Mouse (Mus musculus) kidney, adult 18-20 months (tissue): ENCODE results near the gene Sphk1.

Source experiments
- DNase-seq: peaks from one replicate; pipeline ENCODE4 v3.0.0; 2021

Sphk1 gene

GRCm38 (mm10) chr11:116511301-116511868 lies 19.3 kb upstream of the Sphk1 start:
- no peak for DNase-seq

- DNase-seq, result no peak
Observed at GRCm38 (mm10) chr11:116512154-116512553, 18.6 kb upstream of the Sphk1 start.

- DNase-seq, result no peak
Observed at GRCm38 (mm10) chr11:116512987-116513386, 17.7 kb upstream of the Sphk1 start.

- no peak for DNase-seq
Observed at GRCm38 (mm10) chr11:116513531-116514038, 17.1 kb upstream of the Sphk1 start.

GRCm38 (mm10) chr11:116515330-116516020 lies 15.2 kb upstream of the Sphk1 start:
- peak; percentile 34 for DNase-seq

- no peak for DNase-seq
Observed at GRCm38 (mm10) chr11:116518482-116518881, 12.2 kb upstream of the Sphk1 start.

- DNase-seq, result no peak
Observed at GRCm38 (mm10) chr11:116521143-116521542, 9.6 kb upstream of the Sphk1 start.

GRCm38 (mm10) chr11:116522046-116522445 lies 8.7 kb upstream of the Sphk1 start:
- DNase-seq, result no peak

- DNase-seq, result peak; percentile 34
Observed at GRCm38 (mm10) chr11:116522886-116523698, 7.6 kb upstream of the Sphk1 start.

GRCm38 (mm10) chr11:116523699-116524189 lies 7.0 kb upstream of the Sphk1 start:
- DNase-seq, result peak; percentile 13

- no peak for DNase-seq
Observed at GRCm38 (mm10) chr11:116528636-116529320, 1.9 kb upstream of the Sphk1 start.

- DNase-seq, result peak; percentile 22
Observed at GRCm38 (mm10) chr11:116531371-116532191, 856 bp downstream of the Sphk1 start.

- DNase-seq, result peak; percentile 39
Observed at GRCm38 (mm10) chr11:116532262-116532809, 1.6 kb downstream of the Sphk1 start.

GRCm38 (mm10) chr11:116532810-116533338 lies 2.1 kb downstream of the Sphk1 start:
- peak; percentile 76 for DNase-seq

GRCm38 (mm10) chr11:116533341-116534153 lies 2.8 kb downstream of the Sphk1 start:
- DNase-seq, result peak; percentile 51

GRCm38 (mm10) chr11:116534154-116534865 lies 3.6 kb downstream of the Sphk1 start:
- DNase-seq, result peak; percentile 80

GRCm38 (mm10) chr11:116536685-116537084 lies 6.0 kb downstream of the Sphk1 start:
- no peak for DNase-seq

GRCm38 (mm10) chr11:116537388-116537787 lies 6.7 kb downstream of the Sphk1 start:
- no peak for DNase-seq

- DNase-seq, result no peak
Observed at GRCm38 (mm10) chr11:116538142-116538735, 7.5 kb downstream of the Sphk1 start.
